Mouse (Mus musculus) CH12F3 (cell line): Measurements from ENCODE around the gene Gm49373.

Experiments used
- in situ Hi-C: fragments of 300-500 bp; cut with MboI; formaldehyde crosslinking; loops from 2 replicates; pipeline ENCODE4 v1.14.3; 2020; ENCODE audit warnings: low sequenced_read_pairs

Gene Gm49373

GRCm38 (mm10) chr9:21029291-21030054 lies 43.4 kb downstream of the Gm49373 start, which contains the start of gene Icam4:
Gene Icam4 (plus strand): TSS chr9:21029373.
- in situ Hi-C loops = no loop called here

GRCm38 (mm10) chr9:21028560-21029110 lies 44.3 kb downstream of the Gm49373 start:
- in situ Hi-C loops = no loop called here

- in situ Hi-C loops = no loop called here
Measured at GRCm38 (mm10) chr9:21027774-21028290, 45.1 kb downstream of the Gm49373 start.

GRCm38 (mm10) chr9:21026849-21027248 lies 46.0 kb downstream of the Gm49373 start:
- in situ Hi-C loops = no loop called here

GRCm38 (mm10) chr9:21025258-21025810 lies 47.6 kb downstream of the Gm49373 start:
- in situ Hi-C loops = no loop called here

GRCm38 (mm10) chr9:21022726-21023125 lies 50.2 kb downstream of the Gm49373 start:
- in situ Hi-C loops = loop anchor here (5.0 kb wide), 1 partner anchor 120 kb away; no protein-coding TSS in a partner anchor

- in situ Hi-C loops = loop anchor here (5.0 kb wide), 1 partner anchor 120 kb away; no protein-coding TSS in a partner anchor
Measured at GRCm38 (mm10) chr9:21022288-21022687, 50.6 kb downstream of the Gm49373 start.

- in situ Hi-C loops = loop anchor here (5.0 kb wide), 1 partner anchor 121 kb away; no protein-coding TSS in a partner anchor
Measured at GRCm38 (mm10) chr9:21021363-21021762, 51.5 kb downstream of the Gm49373 start.

GRCm38 (mm10) chr9:21018600-21018999 lies 54.3 kb downstream of the Gm49373 start:
- in situ Hi-C loops = no loop called here

GRCm38 (mm10) chr9:21017177-21017575 lies 55.7 kb downstream of the Gm49373 start:
- in situ Hi-C loops = no loop called here

- in situ Hi-C loops = no loop called here
Measured at GRCm38 (mm10) chr9:21016331-21017176, 56.3 kb downstream of the Gm49373 start.

- in situ Hi-C loops = no loop called here
Measured at GRCm38 (mm10) chr9:21015571-21016130, 57.2 kb downstream of the Gm49373 start, which contains the start of gene Icam1. Gene Icam1 (plus strand): TSS chr9:21015985.

GRCm38 (mm10) chr9:21014691-21015570 lies 58.0 kb downstream of the Gm49373 start:
- in situ Hi-C loops = no loop called here
